Mouse (Mus musculus): ENCODE results near the gene Wipf3. TPM values are rescaled to one million over a fixed set of nuclear protein-coding genes. Genes with fewer than 3 reads are reported as not detected.
A peak's percentile ranks its signal among the peaks of the same experiment; 100 is the strongest.

The Wipf3 gene
- total RNA-seq (2021): 100 to 1,000 TPM; 137 to 139 TPM
- long read RNA-seq, partial matches to known transcripts: 31 of 33 reads
- long read RNA-seq, other reads (novel, unspliced or antisense): 2 of 33 reads

GRCm38 (mm10) chr6:54429447-54430194 lies at the start of gene Wipf3:
TSS of gene Wipf3 (plus strand) at chr6:54429603.
- peak; percentile 48 to 60 for DNase-seq (ENCODE audit: low spot score in 2 of 2)

DNA sequence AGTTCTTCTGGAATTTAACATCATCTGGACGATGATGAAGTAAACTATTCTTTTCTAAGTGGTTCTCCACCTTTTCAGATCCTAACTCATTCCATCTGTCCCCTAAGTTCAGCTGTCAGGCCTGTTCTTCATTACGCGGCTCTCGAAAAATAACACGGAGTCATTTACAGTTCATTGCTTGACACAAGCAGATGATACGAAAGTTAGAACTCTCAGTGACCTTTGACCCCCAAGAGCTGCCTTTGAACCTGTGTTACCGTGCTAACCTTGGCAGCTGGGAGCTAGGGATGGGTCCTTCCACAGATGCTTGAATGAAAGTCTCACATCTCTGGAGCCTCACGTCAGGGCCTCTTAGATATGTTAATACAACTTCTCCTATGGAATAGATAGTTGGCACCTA lies 46.8 kb upstream of the Wipf3 start:
- DNase-seq (ENCODE audit: low spot score in 2 of 2): no peak

DNA sequence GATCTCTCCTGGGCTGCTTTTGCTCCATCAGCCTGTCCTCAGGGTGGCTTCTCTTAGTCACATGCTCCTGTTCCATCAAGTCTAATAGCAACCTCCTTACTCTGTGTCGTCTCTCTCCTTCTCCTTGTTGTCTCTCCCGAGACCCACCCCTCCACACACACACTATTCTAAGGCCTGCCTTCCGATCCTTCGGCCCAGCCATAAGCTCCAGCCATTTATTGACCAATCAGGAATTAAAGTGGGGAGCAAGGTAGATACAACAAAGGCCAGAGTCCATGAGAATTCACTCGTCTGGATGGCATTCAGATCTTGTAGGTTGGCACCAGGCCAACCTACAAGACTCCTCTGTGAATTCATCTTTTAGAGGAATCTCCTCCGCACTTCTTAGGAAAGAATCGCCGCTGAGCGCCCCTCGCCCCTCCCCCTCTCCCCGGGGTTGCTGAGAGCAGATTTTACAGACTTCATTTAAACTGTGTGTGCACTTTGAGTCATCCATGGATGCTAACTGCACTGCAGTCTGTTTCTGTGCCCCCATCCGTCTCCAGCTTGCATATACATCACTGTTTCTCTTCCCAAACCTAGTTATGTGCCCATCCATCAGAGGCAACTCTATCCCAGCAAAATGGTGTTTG lies 45.4 kb upstream of the Wipf3 start:
- DNase-seq (ENCODE audit: low spot score in 2 of 2): no peak

GRCm38 (mm10) chr6:54384777-54385176 lies 44.6 kb upstream of the Wipf3 start:
- no peak for DNase-seq (ENCODE audit: low spot score in 2 of 2)

DNA sequence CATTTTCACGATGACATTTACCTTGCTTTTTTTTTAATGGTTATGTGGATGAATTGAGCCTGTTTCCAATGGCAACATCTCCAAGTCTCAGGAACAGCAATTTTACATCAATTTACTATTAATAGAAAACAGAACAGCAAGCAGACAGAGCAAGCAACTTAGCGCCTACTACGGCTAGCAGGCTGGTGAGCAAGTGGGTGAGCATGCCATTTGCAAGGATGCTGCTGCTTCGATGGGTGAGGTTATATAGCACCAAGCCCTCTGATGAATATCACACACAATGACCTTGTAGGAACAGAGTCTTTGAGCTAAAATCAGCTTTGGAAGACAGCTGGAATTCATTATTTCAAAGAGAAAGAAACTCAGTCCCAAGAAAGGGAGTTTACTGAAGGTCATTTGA lies 43.0 kb upstream of the Wipf3 start:
- no peak for DNase-seq (ENCODE audit: low spot score in 2 of 2)

- no peak for DNase-seq (ENCODE audit: low spot score in 2 of 2)
Observed at GRCm38 (mm10) chr6:54387044-54387443, 42.4 kb upstream of the Wipf3 start.

DNA sequence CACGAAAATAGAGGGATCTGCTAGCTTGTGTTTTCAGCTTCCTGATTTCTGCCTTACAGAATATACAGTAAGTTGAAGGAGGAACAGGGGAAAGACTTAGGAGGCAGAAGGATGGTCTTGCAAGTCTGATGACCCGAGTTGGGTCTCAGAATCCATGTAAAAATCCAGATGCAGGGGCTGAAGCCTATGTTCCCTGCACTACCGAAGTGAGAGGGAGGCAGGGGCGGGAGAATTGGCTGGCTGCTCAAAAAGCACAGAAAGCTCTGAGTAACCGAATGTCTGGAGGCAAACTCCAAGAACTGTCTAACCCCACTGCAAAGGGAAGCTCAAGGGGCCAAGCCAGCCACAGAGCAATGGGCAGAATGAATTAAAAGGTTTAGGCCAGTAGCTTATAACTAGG lies 41.7 kb upstream of the Wipf3 start:
- DNase-seq (ENCODE audit: low spot score in 2 of 2): no peak

DNA sequence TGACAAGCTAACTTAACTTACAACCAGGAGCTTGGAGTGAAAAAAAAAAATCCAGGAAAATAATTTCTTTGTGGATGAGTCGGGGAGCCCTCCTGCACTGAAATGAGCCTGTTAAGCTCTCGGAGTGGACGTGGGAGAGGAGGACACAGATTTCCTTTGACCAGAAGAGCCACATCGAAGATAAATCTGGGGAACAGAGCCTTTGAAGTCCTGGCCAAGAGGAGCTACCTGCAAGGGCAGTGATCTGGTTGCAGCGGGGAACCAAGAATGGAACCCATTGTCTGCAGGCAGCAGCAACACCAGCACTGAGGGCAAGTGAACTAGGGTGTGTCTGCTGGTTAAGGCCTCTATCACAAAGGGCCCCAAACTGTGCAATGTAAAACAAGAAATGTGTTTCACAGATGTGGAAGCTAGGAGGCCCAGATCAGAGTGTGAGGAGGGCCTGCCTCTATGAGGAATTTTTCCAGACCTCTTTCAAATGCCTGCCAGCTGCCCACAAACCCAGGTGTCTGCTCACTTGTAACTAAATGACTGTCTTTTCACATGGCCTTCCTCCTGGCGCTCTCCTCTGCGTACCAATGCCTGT lies 40.6 kb upstream of the Wipf3 start:
- no peak for DNase-seq (ENCODE audit: low spot score in 2 of 2)

DNA sequence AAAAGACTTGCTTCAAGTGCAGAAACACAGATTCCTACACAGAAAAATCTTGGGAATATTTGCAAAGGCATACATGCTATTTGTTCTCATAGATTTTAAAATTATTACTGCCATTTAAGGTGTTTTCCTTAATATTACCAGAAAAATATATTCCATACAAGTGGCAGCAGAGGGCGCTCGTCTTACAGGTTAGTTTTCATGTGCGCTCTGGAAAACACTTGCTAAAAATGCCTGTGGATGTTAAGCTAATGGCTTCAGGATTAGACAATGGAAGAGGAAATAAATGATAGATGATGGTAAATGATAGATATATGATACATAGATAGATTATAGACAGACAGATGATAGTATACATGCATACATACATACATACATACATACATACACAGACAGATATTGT lies 37.6 kb upstream of the Wipf3 start:
- peak; percentile 65 to 76 for DNase-seq (ENCODE audit: low spot score in 2 of 2)

GRCm38 (mm10) chr6:54393886-54394285 lies 35.5 kb upstream of the Wipf3 start:
- DNase-seq (ENCODE audit: low spot score in 2 of 2): no peak

DNA sequence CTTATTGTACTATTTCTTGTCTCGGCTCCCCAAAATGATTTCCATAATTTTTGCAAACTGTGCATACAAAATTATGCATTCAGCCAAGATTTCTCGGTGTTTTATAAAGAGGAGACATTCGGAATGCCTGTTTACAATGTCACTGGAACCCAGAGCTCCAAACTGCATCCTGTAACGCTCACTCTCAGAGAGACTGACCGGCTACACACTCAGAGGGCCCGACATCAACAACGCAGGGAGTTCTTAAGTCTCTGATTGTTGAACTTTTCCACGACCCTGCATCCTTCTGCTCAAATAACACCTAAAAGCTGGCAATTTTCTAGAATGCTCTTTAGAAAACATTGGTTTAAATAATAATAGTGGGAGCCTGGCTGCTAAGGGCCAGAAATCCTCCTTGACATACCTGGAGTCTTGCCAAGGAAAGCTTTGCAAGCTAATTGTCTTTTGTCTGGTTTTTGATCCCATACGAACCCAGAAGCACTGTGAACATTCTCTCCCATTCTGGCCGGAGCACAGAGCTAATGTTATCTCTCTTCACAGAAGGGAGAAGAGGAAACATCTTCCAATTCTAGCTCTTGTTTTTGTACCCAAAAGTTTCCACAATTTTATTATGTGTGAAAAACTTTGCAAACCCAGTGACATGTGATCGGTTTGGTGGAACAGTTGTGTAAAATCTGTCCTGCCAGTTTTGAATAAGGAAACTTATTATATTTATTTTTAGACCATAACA lies 30.0 kb upstream of the Wipf3 start:
- DNase-seq (ENCODE audit: low spot score in 2 of 2): no peak

GRCm38 (mm10) chr6:54401503-54401902 lies 27.9 kb upstream of the Wipf3 start:
- DNase-seq (ENCODE audit: low spot score in 2 of 2): no peak

- no peak for DNase-seq (ENCODE audit: low spot score in 2 of 2)
Observed at GRCm38 (mm10) chr6:54404916-54405315, 24.5 kb upstream of the Wipf3 start.

DNA sequence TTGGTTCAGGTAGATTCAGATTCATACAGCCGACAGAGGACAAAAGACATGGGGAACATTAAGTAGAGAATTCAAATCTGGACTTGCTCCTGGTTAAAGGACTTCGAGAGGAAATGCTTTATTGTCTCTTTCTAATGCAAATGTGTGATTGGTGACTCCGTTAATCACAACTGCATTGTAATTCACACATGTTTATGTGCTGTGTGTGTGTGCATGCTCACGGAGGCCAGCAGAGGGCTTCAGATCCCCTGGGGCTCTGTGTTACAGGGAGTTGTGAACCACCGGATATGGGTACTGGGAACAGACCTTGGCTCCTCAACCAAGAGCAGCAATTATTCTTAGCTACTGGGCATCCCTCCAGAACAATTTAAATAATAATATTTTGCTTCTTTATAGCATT lies 23.3 kb upstream of the Wipf3 start:
- no peak for DNase-seq (ENCODE audit: low spot score in 2 of 2)

DNA sequence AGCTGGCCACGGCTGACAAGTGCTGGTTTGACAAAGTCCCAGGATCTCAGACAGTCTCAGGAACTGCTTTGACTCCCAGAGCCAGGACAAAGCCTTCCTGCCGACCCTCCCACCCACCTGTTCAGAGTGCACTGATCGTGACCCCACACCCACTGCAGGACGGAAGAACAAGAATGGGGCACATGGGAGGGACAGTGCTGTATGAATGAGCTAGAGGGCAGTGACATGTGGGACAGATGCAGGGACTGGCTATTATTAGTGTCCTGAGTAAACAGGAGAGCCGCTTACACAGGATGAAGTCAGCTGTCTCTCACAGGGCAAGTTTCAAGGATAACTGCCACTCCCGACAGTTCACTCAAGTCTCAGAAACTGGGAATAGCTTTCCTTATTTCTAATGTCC lies 20.1 kb upstream of the Wipf3 start:
- DNase-seq (ENCODE audit: low spot score in 2 of 2): no peak

GRCm38 (mm10) chr6:54410451-54410850 lies 19.0 kb upstream of the Wipf3 start:
- no peak for DNase-seq (ENCODE audit: low spot score in 2 of 2)

DNA sequence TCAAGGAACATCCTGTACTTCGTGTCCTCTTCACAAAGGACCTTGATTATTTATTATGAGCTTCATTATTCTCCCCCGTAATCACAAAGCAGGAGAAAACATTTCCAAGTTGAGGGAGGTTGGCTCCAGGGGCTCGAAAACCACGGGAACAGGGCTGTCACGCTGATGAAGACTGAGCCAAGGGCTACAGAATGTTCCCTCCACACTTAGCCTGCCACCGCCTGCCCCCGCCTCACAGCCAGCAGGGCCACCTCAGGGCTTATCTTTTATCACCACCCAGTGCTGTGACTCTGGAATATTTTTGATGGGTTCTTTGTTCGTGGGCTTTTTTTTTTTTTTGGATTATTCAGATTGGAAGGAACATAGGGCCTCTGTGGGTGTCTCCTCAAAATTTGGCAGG lies 17.8 kb upstream of the Wipf3 start:
- no peak for DNase-seq (ENCODE audit: low spot score in 2 of 2)

- DNase-seq (ENCODE audit: low spot score in 2 of 2): no peak
Observed at GRCm38 (mm10) chr6:54412879-54413278, 16.5 kb upstream of the Wipf3 start.

GRCm38 (mm10) chr6:54425230-54425629 lies 4.2 kb upstream of the Wipf3 start:
- DNase-seq (ENCODE audit: low spot score in 2 of 2): no peak

- no peak for DNase-seq (ENCODE audit: low spot score in 2 of 2)
Observed at GRCm38 (mm10) chr6:54428850-54429446, 455 bp upstream of the Wipf3 start.

- DNase-seq (ENCODE audit: low spot score in 2 of 2): no peak
Observed at GRCm38 (mm10) chr6:54430221-54430620, 818 bp downstream of the Wipf3 start.

All from layer of hippocampus, postnatal 10 days (tissue).